Mouse (Mus musculus) CH12.LX (cell line): ENCODE results near the gene Pla2g16. TPM values are rescaled to one million over a fixed set of nuclear protein-coding genes. Genes with fewer than 3 reads are reported as not detected.

Source experiments
- DNase-seq: peaks from one replicate; pipeline ENCODE4 v3.0.0-alpha.2; 2013; ENCODE audit errors: extremely low read depth
- H3K27ac ChIP-seq: 2 replicates; pipeline ENCODE4 v1.5.1; 2012; ENCODE audit warnings: low read depth, mild to moderate bottlenecking, control low read depth, moderate library complexity; ENCODE audit not compliant: insufficient read depth
- H3K27me3 ChIP-seq: replicated peaks from 2 replicates; pipeline ENCODE3; 2012; ENCODE audit warnings: inconsistent platforms
- H3K36me3 ChIP-seq, 2 experiments: replicated peaks in 1 of 2; 2 replicates each; pipeline versions ENCODE3 to v1.6.1; 2012; ENCODE audit warnings: inconsistent platforms in 1 of 2, low read length in 1 of 2, mild to moderate bottlenecking in 1 of 2, mixed read lengths in 1 of 2, moderate library complexity in 1 of 2; ENCODE audit not compliant: control insufficient read depth in 1 of 2, insufficient read depth in 1 of 2
- H3K4me1 ChIP-seq, 2 experiments: 2 replicates each; pipeline ENCODE4 v1.6.1; 2012; ENCODE audit warnings: inconsistent platforms in 1 of 2, moderate library complexity in 1 of 2; ENCODE audit not compliant: insufficient read depth in 2 of 2, control insufficient read depth in 1 of 2
- H3K4me2 ChIP-seq: 2 replicates; pipeline ENCODE4 v1.6.1; 2012; ENCODE audit warnings: low read depth, mild to moderate bottlenecking, control low read depth; ENCODE audit not compliant: poor library complexity, insufficient read depth, severe bottlenecking
- H3K4me3 ChIP-seq, 3 experiments: fragments of 150-350 bp in 1 of 3; sonication (generic) in 1 of 3; replicated peaks in 1 of 3; 2 replicates each; pipeline versions ENCODE3 to v1.5.1; 2011 to 2012; ENCODE audit warnings: low read depth in 2 of 3, low read length in 2 of 3, mild to moderate bottlenecking in 2 of 3, moderate library complexity in 2 of 3, control low read depth in 1 of 3, improper control_type of control experiment in 1 of 3, inconsistent platforms in 1 of 3, mixed read lengths in 1 of 3; ENCODE audit not compliant: poor library complexity in 1 of 3
- H3K79me2 ChIP-seq: replicated peaks from 2 replicates; pipeline ENCODE4 v1.6.1; 2012; ENCODE audit warnings: mild to moderate bottlenecking, moderate library complexity; ENCODE audit not compliant: control insufficient read depth, poor library complexity, insufficient read depth, severe bottlenecking; ENCODE audit errors: extremely low read depth
- H3K9ac ChIP-seq: 2 replicates; pipeline ENCODE4 v1.6.1; 2012; ENCODE audit warnings: low read depth, mild to moderate bottlenecking, control low read depth, moderate library complexity; ENCODE audit not compliant: insufficient read depth
- H3K9me3 ChIP-seq: replicated peaks from 2 replicates; pipeline ENCODE3; 2012; ENCODE audit warnings: low read length, inconsistent platforms, mixed read lengths
- CHD1 ChIP-seq: IDR thresholded peaks from 2 replicates; pipeline ENCODE4 v1.6.1; 2012; ENCODE audit warnings: low read depth, low read length, improper control_type of control experiment, inconsistent platforms
- E2F4 ChIP-seq: IDR thresholded peaks from 2 replicates; pipeline ENCODE4 v1.6.1; 2011; ENCODE audit warnings: low read depth, low read length, improper control_type of control experiment; ENCODE audit not compliant: insufficient replicate concordance
- IRF4 ChIP-seq: IDR thresholded peaks from 2 replicates; pipeline ENCODE4 v1.6.1; 2014; ENCODE audit warnings: low read depth, mild to moderate bottlenecking, inconsistent platforms, low read length, improper control_type of control experiment
- JUN ChIP-seq: IDR thresholded peaks from 2 replicates; pipeline ENCODE4 v1.6.1; 2011; ENCODE audit warnings: low read depth, mild to moderate bottlenecking, low read length, improper control_type of control experiment, moderate library complexity; ENCODE audit not compliant: insufficient read depth
- JUND ChIP-seq: conservative IDR thresholded peaks from 2 replicates; pipeline ENCODE4 v1.6.1; 2011; ENCODE audit warnings: low read depth, low read length, improper control_type of control experiment
- KAT2A ChIP-seq: IDR thresholded peaks from 2 replicates; pipeline ENCODE4 v1.6.1; 2012; ENCODE audit warnings: low read length, improper control_type of control experiment, inconsistent platforms; ENCODE audit not compliant: insufficient replicate concordance
- MAZ ChIP-seq: IDR thresholded peaks from 2 replicates; pipeline ENCODE4 v1.6.1; 2012; ENCODE audit warnings: low read depth, mild to moderate bottlenecking, inconsistent platforms, low read length, improper control_type of control experiment, moderate library complexity
- MXI1 ChIP-seq: IDR thresholded peaks from 2 replicates; pipeline ENCODE4 v1.6.1; 2011; ENCODE audit warnings: mild to moderate bottlenecking, low read depth, low read length, improper control_type of control experiment
- NELFE ChIP-seq: IDR thresholded peaks from 2 replicates; pipeline ENCODE4 v1.6.1; 2011; ENCODE audit warnings: low read depth, low read length, improper control_type of control experiment
- NRF1 ChIP-seq: IDR thresholded peaks from 2 replicates; pipeline ENCODE4 v1.6.1; 2014; ENCODE audit warnings: low read depth, mild to moderate bottlenecking, inconsistent platforms, low read length, improper control_type of control experiment, moderate library complexity
- POLR2A ChIP-seq: IDR thresholded peaks from 2 replicates; pipeline ENCODE4 v1.6.1; 2011; ENCODE audit warnings: low read depth, mild to moderate bottlenecking, improper control_type of control experiment, low read length
- POLR2AphosphoS2 ChIP-seq: IDR thresholded peaks from 2 replicates; pipeline ENCODE4 v1.6.1; 2011; ENCODE audit warnings: low read depth, low read length, improper control_type of control experiment
- RCOR1 ChIP-seq: conservative IDR thresholded peaks from 2 replicates; pipeline ENCODE4 v1.6.1; 2012; ENCODE audit warnings: low read depth, mild to moderate bottlenecking, inconsistent platforms, low read length, improper control_type of control experiment
- SMC3 ChIP-seq: IDR thresholded peaks from 2 replicates; pipeline ENCODE4 v1.6.1; 2011; ENCODE audit warnings: low read depth, low read length, improper control_type of control experiment
- TBP ChIP-seq: conservative IDR thresholded peaks from 2 replicates; pipeline ENCODE4 v1.6.1; 2011; ENCODE audit warnings: low read depth, low read length, improper control_type of control experiment
- ZC3H11A ChIP-seq: IDR thresholded peaks from 2 replicates; pipeline ENCODE4 v1.6.1; 2012; ENCODE audit warnings: low read depth, mild to moderate bottlenecking, inconsistent platforms, low read length, improper control_type of control experiment
- ZKSCAN1 ChIP-seq: IDR thresholded peaks from 2 replicates; pipeline ENCODE4 v1.6.1; 2012; ENCODE audit warnings: low read depth, inconsistent platforms, low read length, improper control_type of control experiment, borderline replicate concordance
- ZMIZ1 ChIP-seq: IDR thresholded peaks from 2 replicates; pipeline ENCODE4 v1.6.1; 2012; ENCODE audit warnings: low read depth, mild to moderate bottlenecking, inconsistent platforms, low read length, improper control_type of control experiment
- ZNF384 ChIP-seq: IDR thresholded peaks from 2 replicates; pipeline ENCODE4 v1.6.1; 2012; ENCODE audit warnings: low read depth, low read length, improper control_type of control experiment, inconsistent platforms
- dilution Hi-C: fragments of 300-500 bp; cut with MboI; formaldehyde crosslinking; loops from 2 replicates; pipeline ENCODE4 v1.14.3; 2020; ENCODE audit warnings: low sequenced_read_pairs; ENCODE audit not compliant: extremely low pct_unique_long_range_greater_than_20kb, extremely low pct_ligation_motif_present
- in situ Hi-C: fragments of 300-500 bp; cut with MboI; formaldehyde crosslinking; loops from 3 replicates; pipeline ENCODE4 v1.14.3; 2019; ENCODE audit warnings: low sequenced_read_pairs, low pct_ligation_motif_present, low pct_unique_long_range_greater_than_20kb, mixed read lengths
- polyA plus RNA-seq: library from polyadenylated mRNA; unstranded; fragments of >175 nt; gene quantifications from 2 replicates; pipeline ENCODE4 v1.2.1, GENCODE M21; 2012; ENCODE audit warnings: low read depth; ENCODE audit not compliant: insufficient read length
- total RNA-seq, 2 experiments: library from RNA; depleted of rRNA; stranded (reverse); fragments of 300-350 nt in 1 of 2; fragments of >200 nt in 1 of 2; gene quantifications; 2 replicates each; pipeline ENCODE4 v1.2.3; 2012 to 2014

The Pla2g16 gene
- total and polyA plus RNA-seq, 3 experiments = 15.4 to 28.2 (median 19.5) TPM

- in situ Hi-C loops = no loop called here
- no peaks in the 10 kb centered on the region for H3K9me3 ChIP-seq
- dilution Hi-C loops = no loop called here
- H3K27ac ChIP-seq = no peak within 1 kb of the TSS
- no peak within 1 kb of the TSS for H3K4me2 ChIP-seq
- H3K36me3 ChIP-seq = no peaks in the 10 kb centered on the region
- no peak for DNase-seq
- no peak within 1 kb of the TSS for H3K4me3 ChIP-seq
- no peak within 1 kb of the TSS for H3K9ac ChIP-seq
- TF ChIP-seq KAT2A (no peak), ZMIZ1 (no peak), MAZ (no peak), JUN (no peak), E2F4 (no peak), POLR2AphosphoS2 (no peak), ZC3H11A (no peak), POLR2A (no peak), ZKSCAN1 (no peak), SMC3 (no peak), ZNF384 (no peak), RCOR1 (no peak), CHD1 (no peak), NELFE (no peak)
- H3K79me2 ChIP-seq = no peaks in the 10 kb centered on the region
- H3K27me3 ChIP-seq = no peaks in the 10 kb centered on the region
- no peaks in the 10 kb centered on the region for H3K4me1 ChIP-seq
These were observed 49.8 kb downstream of the Pla2g16 start, which contains the start of gene Lgals12 for GRCm38 (mm10) chr19:7606801-7607689. Gene Lgals12, minus strand, starts transcription at chr19:7607193.

GRCm38 (mm10) chr19:7607690-7608201, 50.5 kb downstream of the Pla2g16 start:
- dilution Hi-C loops = no loop called here

More at GRCm38 (mm10) chr19:7607690-7608201, 50.5 kb downstream of the Pla2g16 start:
- no peak for DNase-seq
- Histone ChIP-seq H3K27ac (no peak overlapping the region), H3K4me1 (no peaks in the 10 kb centered on the region), H3K36me3 (no peaks in the 10 kb centered on the region), H3K4me2 (no peak overlapping the region), H3K27me3 (no peaks in the 10 kb centered on the region), H3K9me3 (no peaks in the 10 kb centered on the region), H3K4me3 (no peak overlapping the region), H3K9ac (no peak overlapping the region), H3K79me2 (no peaks in the 10 kb centered on the region)
- in situ Hi-C loops = no loop called here
- TF ChIP-seq ZC3H11A = no peak
- no peak for TF ChIP-seq CHD1
- no peak for TF ChIP-seq JUN
- TF ChIP-seq NRF1 = no peak
- TF ChIP-seq JUND = no peak
- no peak for TF ChIP-seq ZMIZ1
- TF ChIP-seq POLR2AphosphoS2 = no peak
- TF ChIP-seq MXI1 = no peak
- TF ChIP-seq TBP = no peak
- TF ChIP-seq IRF4 = no peak
